Mouse (Mus musculus): ENCODE measurements around the gene Pla2g6. TPM values are rescaled to one million over a fixed set of nuclear protein-coding genes. Genes with fewer than 3 reads are reported as not detected.

Pla2g6 gene
- polyA plus RNA-seq, 1 experiment: 13.0 TPM

DNA sequence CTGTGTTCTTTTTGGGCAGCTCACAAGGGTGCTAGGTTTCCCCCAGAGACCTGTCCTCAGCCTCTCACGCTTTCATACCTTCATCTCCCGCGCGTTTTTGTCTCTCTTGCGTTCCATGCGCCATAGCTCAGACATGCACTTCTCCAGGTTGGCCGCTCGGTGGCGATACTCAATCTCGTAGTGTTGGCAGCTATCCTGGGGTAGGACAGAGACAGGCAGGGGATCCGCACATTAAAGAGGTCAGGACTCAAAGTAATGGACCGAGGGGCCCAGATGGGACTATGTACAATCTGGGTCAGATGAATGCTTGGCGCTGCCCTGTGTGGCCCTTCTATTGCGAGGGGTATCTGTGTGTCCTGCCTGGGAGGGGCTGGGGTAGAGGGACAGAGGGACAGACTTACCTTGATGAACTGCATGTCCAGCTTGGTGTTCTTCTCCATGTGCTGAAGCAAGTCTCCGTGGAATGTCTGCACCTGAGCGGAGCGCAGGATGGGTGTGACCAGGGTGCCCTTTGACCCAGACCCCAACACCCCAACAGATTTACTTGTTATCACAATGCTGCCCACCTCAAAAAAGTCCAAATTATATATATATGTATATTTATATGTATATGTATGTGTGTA lies 57.0 kb downstream of the Pla2g6 start:
- no peak overlapping the region for H3K27ac ChIP-seq (ENCODE audit: control insufficient read depth, insufficient read depth, low read depth, low read length, poor library complexity)
- TF ChIP-seq POLR2A (IDR thresholded peaks at IDR 0.05; ENCODE audit: borderline replicate concordance, control insufficient read depth, low read depth, low read length) (no peak), CTCF (IDR thresholded peaks at IDR 0.05; ENCODE audit: control insufficient read depth, insufficient read depth, low read length) (peak; percentile 66; the same call in 1 of the 2 replicates)
- no peak overlapping the region for H3K4me3 ChIP-seq (replicated peaks; ENCODE audit: control insufficient read depth, low read depth, low read length)
- 20% methylated on average over 17 of the region's 17 CpGs for WGBS
- peaks cover 4% of the 10 kb centered on the region for H3K4me1 ChIP-seq (ENCODE audit: control insufficient read depth, insufficient read depth, low read length)

DNA sequence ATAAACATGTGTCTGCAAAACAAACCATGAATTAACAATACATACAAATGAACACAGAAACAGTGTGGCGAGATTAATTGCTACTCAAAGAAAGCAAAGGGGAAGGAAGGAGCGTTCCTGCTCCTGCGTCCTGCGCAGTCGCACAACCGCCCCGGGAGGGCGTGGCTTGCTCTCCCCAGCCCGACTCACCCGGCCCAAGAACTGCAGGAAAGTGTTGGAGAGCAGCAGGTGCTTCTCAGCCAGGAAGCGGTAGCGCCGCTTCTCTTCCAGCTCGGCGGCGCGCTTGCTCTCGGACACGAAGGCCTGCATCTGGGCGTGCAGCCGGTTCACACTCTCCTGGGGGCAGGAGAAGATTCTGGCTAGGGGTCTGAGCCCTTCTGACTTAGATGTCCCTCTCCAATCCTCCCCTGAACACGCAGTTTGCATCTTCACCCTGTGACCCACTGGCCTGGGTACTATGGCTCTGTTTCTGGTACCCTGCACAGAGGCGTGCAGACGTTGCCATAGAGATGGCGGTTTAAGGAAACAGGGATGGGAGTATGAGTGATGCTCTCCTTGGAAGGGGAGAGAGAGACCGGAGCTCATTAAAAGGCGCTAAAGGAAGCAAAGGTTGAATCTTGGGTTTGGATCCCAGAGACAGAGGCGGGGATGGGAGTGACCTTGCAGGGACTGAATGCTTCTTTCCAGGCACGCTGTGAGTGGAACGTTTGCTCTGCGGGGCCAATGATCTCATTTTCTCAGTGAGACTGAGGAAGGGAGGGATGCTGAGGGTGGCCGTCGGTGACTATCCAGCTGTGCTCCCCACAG lies 57.7 kb downstream of the Pla2g6 start:
- Histone ChIP-seq H3K4me1 (ENCODE audit: control insufficient read depth, insufficient read depth, low read length) (peaks cover 4% of the 10 kb centered on the region), H3K27ac (ENCODE audit: control insufficient read depth, insufficient read depth, low read depth, low read length, poor library complexity) (no peak overlapping the region), H3K4me3 (replicated peaks; ENCODE audit: control insufficient read depth, low read depth, low read length) (peak overlapping the region; percentile 25)
- no peak for TF ChIP-seq CTCF (IDR thresholded peaks at IDR 0.05; ENCODE audit: control insufficient read depth, insufficient read depth, low read length)
- TF ChIP-seq POLR2A (IDR thresholded peaks at IDR 0.05; ENCODE audit: borderline replicate concordance, control insufficient read depth, low read depth, low read length): peak; percentile 69; the same call in 1 of the 2 replicates
- WGBS: 2% methylated on average over 33 of the region's 33 CpGs

DNA sequence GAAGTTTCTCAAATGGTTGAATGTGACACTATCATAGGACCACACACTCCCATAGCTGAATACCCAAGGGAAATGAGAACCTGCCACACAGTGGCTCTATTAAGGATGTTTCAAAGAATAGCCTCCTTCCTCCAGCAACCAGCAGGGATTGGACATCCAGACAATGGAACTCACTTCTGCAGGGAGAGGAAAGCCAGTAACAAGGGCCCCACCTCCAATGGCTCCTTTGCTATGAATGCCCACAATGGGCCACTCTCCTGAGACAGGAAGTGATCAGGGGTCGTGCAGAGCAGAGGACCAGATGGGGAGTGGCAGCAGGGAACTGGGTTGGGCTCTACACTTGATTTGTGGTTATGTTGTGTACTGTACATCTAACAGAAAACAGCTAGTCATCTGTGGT lies 59.7 kb downstream of the Pla2g6 start:
- WGBS: 6% methylated on average over 1 of the region's 1 CpGs

DNA sequence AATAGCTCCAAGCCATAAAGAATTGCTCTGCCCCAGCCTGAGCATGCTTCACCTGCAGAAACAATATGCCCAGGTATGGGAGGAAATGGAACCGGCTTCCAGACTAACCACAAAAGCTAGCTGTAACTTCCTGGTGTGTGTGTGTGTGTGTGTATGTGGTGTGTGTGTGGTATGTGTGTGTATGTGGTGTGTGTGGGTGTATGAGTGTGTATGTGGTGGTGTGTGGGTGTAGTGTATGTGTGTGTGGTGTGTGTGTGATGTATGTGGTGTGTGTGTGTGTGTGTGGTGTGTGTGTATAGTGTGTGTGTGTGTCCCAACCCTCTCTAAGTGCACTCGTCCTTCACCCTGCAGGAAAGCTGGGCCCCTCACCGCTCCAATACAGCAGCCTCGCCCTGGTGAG lies 62.8 kb downstream of the Pla2g6 start:
- H3K27ac ChIP-seq (ENCODE audit: control insufficient read depth, insufficient read depth, low read depth, low read length, poor library complexity): no peak overlapping the region
- 40% methylated on average over 4 of the region's 4 CpGs for WGBS
- no peak for TF ChIP-seq POLR2A (IDR thresholded peaks at IDR 0.05; ENCODE audit: borderline replicate concordance, control insufficient read depth, low read depth, low read length)
- TF ChIP-seq CTCF (IDR thresholded peaks at IDR 0.05; ENCODE audit: control insufficient read depth, insufficient read depth, low read length): no peak
- H3K4me3 ChIP-seq (replicated peaks; ENCODE audit: control insufficient read depth, low read depth, low read length): no peak overlapping the region
- H3K4me1 ChIP-seq (ENCODE audit: control insufficient read depth, insufficient read depth, low read length): no peaks in the 10 kb centered on the region; the same call in 1 of the 2 replicates

More for the DNA sequence above, 59.7 kb downstream of the Pla2g6 start:
- Histone ChIP-seq H3K27ac (ENCODE audit: control insufficient read depth, insufficient read depth, low read depth, low read length, poor library complexity) (no peak overlapping the region), H3K4me3 (replicated peaks; ENCODE audit: control insufficient read depth, low read depth, low read length) (no peak overlapping the region), H3K4me1 (ENCODE audit: control insufficient read depth, insufficient read depth, low read length) (peaks cover 4% of the 10 kb centered on the region)
- no peak for TF ChIP-seq CTCF (IDR thresholded peaks at IDR 0.05; ENCODE audit: control insufficient read depth, insufficient read depth, low read length)
- TF ChIP-seq POLR2A (IDR thresholded peaks at IDR 0.05; ENCODE audit: borderline replicate concordance, control insufficient read depth, low read depth, low read length): no peak

DNA sequence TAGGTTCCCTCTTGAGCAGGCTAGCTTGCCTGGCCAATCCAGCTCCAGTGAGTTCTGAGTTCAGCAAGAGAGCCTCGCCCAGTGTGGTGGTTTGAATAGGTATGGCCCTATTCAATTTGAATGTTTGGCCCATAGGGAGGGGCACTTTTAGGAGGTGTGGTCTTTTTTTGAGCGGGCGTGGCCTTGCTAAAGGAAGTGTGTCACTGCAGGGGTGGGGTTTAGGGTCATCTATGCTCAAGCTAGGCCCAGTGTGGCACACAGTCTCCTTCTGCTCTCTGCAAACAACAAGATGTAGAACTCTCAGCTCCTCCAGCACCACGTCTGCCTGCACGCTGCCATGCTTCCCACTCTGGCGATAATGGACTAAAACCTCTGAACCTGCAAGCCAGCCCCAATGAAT lies 64.5 kb downstream of the Pla2g6 start:
- no peak overlapping the region for H3K4me3 ChIP-seq (replicated peaks; ENCODE audit: control insufficient read depth, low read depth, low read length)
- H3K27ac ChIP-seq (ENCODE audit: control insufficient read depth, insufficient read depth, low read depth, low read length, poor library complexity): no peak overlapping the region
- H3K4me1 ChIP-seq (ENCODE audit: control insufficient read depth, insufficient read depth, low read length): no peaks in the 10 kb centered on the region; the same call in 1 of the 2 replicates
- WGBS: 88% methylated on average over 6 of the region's 6 CpGs
- no peak for TF ChIP-seq POLR2A (IDR thresholded peaks at IDR 0.05; ENCODE audit: borderline replicate concordance, control insufficient read depth, low read depth, low read length)
- TF ChIP-seq CTCF (IDR thresholded peaks at IDR 0.05; ENCODE audit: control insufficient read depth, insufficient read depth, low read length): no peak

DNA sequence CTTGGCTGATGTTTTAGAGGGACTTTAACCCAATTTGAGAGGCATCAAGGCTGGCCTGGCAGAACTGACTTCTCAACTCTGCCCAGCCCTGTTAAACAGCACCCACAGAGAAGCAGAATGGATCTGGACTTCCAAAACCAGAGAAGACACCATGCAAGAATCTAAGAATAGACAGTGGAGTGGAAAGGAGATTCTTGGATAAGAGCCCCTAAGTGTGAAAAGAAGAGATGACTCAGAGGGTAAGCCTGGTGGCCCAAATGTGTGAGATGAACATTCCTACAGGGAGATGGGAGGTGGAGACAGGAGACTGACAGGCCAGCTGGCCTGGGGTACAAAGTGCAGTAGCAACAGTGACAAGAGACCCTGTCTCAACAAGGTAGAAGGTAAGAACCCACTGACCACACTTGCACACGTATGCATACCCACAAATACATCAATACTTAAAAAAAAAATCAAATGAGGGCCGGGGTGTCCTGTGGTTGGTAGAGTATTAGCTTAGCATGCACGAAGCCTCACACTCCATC lies 65.3 kb downstream of the Pla2g6 start:
- TF ChIP-seq CTCF (IDR thresholded peaks at IDR 0.05; ENCODE audit: control insufficient read depth, insufficient read depth, low read length) (no peak), POLR2A (IDR thresholded peaks at IDR 0.05; ENCODE audit: borderline replicate concordance, control insufficient read depth, low read depth, low read length) (no peak)
- WGBS: 77% methylated on average over 3 of the region's 3 CpGs

DNA sequence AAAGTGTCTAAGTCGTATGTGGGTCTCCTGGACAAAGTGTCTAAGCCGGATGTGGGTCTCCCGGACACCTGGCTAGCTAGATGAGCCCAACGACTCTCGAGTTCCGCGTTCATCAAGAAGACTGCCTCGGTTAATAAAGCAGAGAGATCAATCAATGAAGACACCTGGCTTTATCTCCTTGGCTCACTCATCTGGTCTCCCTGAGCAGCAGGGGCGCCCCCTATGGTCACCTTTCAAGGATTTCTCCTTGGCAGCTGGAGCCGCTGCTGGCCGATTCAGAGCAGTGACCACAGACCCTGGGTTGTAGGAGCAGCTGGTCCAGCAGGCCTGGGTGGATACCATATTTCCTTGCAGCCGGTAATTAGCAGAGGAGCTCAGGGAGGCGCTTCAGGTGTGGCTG lies 65.8 kb downstream of the Pla2g6 start:
- no peaks in the 10 kb centered on the region; the same call in 1 of the 2 replicates for H3K4me1 ChIP-seq (ENCODE audit: control insufficient read depth, insufficient read depth, low read length)
- 26% methylated on average over 13 of the region's 13 CpGs for WGBS
- TF ChIP-seq POLR2A (IDR thresholded peaks at IDR 0.05; ENCODE audit: borderline replicate concordance, control insufficient read depth, low read depth, low read length) (no peak), CTCF (IDR thresholded peaks at IDR 0.05; ENCODE audit: control insufficient read depth, insufficient read depth, low read length) (0 out of 2 replicates have a peak, but pooled peaks have one; percentile 3)
- no peak overlapping the region for H3K4me3 ChIP-seq (replicated peaks; ENCODE audit: control insufficient read depth, low read depth, low read length)
- H3K27ac ChIP-seq (ENCODE audit: control insufficient read depth, insufficient read depth, low read depth, low read length, poor library complexity): no peak overlapping the region; the same call in 1 of the 2 replicates

More for the DNA sequence above, 65.3 kb downstream of the Pla2g6 start:
- Histone ChIP-seq H3K4me3 (replicated peaks; ENCODE audit: control insufficient read depth, low read depth, low read length) (no peak overlapping the region), H3K4me1 (ENCODE audit: control insufficient read depth, insufficient read depth, low read length) (no peaks in the 10 kb centered on the region; the same call in 1 of the 2 replicates), H3K27ac (ENCODE audit: control insufficient read depth, insufficient read depth, low read depth, low read length, poor library complexity) (no peak overlapping the region)

DNA sequence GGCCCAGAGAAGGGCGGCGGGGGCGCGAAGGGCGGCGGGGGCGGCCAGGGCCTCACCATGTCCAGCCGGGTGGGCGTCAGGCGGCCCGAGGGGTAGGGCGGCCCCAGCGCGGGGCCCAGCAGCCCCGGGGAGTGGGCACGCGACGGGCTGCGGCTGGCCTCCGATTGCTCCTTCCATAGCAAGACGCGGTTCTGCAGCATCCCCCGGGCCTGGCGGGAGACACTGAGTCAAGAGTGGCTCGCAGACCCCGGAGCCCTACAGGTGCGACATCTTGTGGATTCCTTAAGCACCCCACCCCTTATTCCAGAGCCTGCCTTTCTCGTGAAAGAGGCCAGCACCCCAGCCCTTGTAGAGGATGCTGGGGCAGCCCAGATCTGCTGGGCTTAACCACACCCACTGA lies 66.4 kb downstream of the Pla2g6 start:
- no peak for TF ChIP-seq POLR2A (IDR thresholded peaks at IDR 0.05; ENCODE audit: borderline replicate concordance, control insufficient read depth, low read depth, low read length)
- no peak for TF ChIP-seq CTCF (IDR thresholded peaks at IDR 0.05; ENCODE audit: control insufficient read depth, insufficient read depth, low read length)
- no peak overlapping the region for H3K27ac ChIP-seq (ENCODE audit: control insufficient read depth, insufficient read depth, low read depth, low read length, poor library complexity)
- 2% methylated on average over 27 of the region's 28 CpGs for whole genome bisulfite sequencing
- no peak overlapping the region for H3K4me3 ChIP-seq (replicated peaks; ENCODE audit: control insufficient read depth, low read depth, low read length)
- H3K4me1 ChIP-seq (ENCODE audit: control insufficient read depth, insufficient read depth, low read length): no peaks in the 10 kb centered on the region; the same call in 1 of the 2 replicates
